Mouse (Mus musculus) adipose tissue, adult 10 weeks (tissue): ENCODE measurements around the gene Gm14180. TPM values are rescaled to one million over a fixed set of nuclear protein-coding genes. Genes with fewer than 3 reads are reported as not detected.

Source experiments
- polyA plus RNA-seq: library from polyadenylated mRNA; stranded (reverse); fragments of 350-450 nt; fragmentation: Illumina TruSeq; extraction: RNeasy Lipid Tissue Mini Kit (QIAGEN cat#74804); gene quantifications from one replicate; pipeline ENCODE4 v1.2.3, GENCODE M21; 2014; ENCODE audit warnings: low read depth, low replicate concordance

The Gm14180 gene
- not detected for polyA plus RNA-seq

DNA sequence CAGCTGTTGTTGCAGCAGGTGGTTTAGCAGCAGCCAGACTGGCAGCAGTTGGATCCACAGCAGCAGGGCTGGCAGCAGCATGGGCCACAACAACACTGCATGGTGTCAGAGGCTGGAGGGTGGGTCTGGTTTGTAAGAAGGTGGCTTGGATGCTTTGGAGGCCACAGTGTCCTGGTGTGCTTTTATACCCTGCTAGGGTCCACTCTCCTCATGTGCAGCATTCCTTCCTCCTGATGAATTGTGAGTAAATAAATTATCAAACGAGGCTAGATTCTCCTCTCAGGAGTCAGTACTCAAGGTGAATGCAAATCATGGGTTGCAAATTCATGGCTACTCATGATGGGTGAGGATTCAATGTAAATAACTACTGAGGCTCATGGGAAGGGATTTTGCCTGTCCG, at the start of gene Gm14180:
Gene Gm14180 (minus strand): TSS at position 101 of the 400 bp plus-strand sequence.

GRCm38 (mm10) chr11:99780604-99781003, 46.5 kb upstream of the Gm14180 start, which contains the start of gene Krtap4-8:
Krtap4-8 (minus strand) TSS chr11:99780704.

DNA sequence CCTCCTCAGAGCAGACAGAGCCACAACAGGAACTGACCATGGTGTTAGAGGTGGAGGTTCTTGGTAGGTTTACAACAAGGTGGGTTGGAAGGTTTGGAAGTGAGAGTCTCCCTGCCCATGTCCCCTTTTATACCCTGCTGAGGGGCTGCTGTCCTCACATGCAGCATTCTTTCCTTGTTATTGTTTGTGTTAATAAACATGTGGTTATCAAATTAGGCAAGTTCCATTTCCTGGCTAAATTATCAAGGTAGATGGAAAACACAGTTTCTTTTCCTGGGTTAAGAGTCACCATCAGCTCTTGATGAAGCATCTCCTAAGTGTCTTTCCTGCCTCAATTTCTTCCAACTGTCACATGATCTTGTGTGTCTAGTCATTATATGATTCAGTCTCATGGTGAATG, 38.7 kb upstream of the Gm14180 start, which contains the start of gene Gm11595:
Gene Gm11595 (minus strand): TSS at position 101 of the 400 bp plus-strand sequence.

GRCm38 (mm10) chr11:99690463-99690862, 43.6 kb downstream of the Gm14180 start, which contains the start of gene Gm14190:
Gm14190 (minus strand) TSS chr11:99690740.

Other genes with a start within 250 kb of the Gm14180 start
- gene Krt23, start 241.2 kb downstream of the Gm14180 start, polyA plus RNA-seq = 62.3 TPM
- not detected for gene Krt39, start 213.0 kb downstream of the Gm14180 start, polyA plus RNA-seq
- gene Krt40, start 191.1 kb downstream of the Gm14180 start, polyA plus RNA-seq = not detected
- gene Krtap3-3, start 183.4 kb downstream of the Gm14180 start, polyA plus RNA-seq = 0.48 TPM
- not detected for gene Krtap3-2, start 177.4 kb downstream of the Gm14180 start, polyA plus RNA-seq
- gene Gm11939, start 174.8 kb downstream of the Gm14180 start, polyA plus RNA-seq = not detected
- not detected for gene Krtap3-1, start 167.7 kb downstream of the Gm14180 start, polyA plus RNA-seq
- not detected for gene Krtap1-5, start 153.3 kb downstream of the Gm14180 start, polyA plus RNA-seq
- gene Krtap1-4, start 150.6 kb downstream of the Gm14180 start, polyA plus RNA-seq = not detected
- not detected for gene Krtap1-3, start 143.0 kb downstream of the Gm14180 start, polyA plus RNA-seq
- gene Krtap9-3, start 136.2 kb downstream of the Gm14180 start, polyA plus RNA-seq = not detected
- not detected for gene Gm11938, start 131.0 kb downstream of the Gm14180 start, polyA plus RNA-seq
- not detected for gene Gm11937, start 124.1 kb downstream of the Gm14180 start, polyA plus RNA-seq
- gene Krtap2-4, start 119.4 kb downstream of the Gm14180 start, polyA plus RNA-seq = not detected
- gene Gm11562, start 113.9 kb downstream of the Gm14180 start, polyA plus RNA-seq = not detected
- gene Krtap4-1, start 106.1 kb downstream of the Gm14180 start, polyA plus RNA-seq = not detected
- gene Krtap4-2, start 99.2 kb downstream of the Gm14180 start, polyA plus RNA-seq = not detected
- not detected for gene Krtap4-7, start 90.2 kb downstream of the Gm14180 start, polyA plus RNA-seq
- not detected for gene Gm11555, start 84.1 kb downstream of the Gm14180 start, polyA plus RNA-seq
- not detected for gene Gm11563, start 75.3 kb downstream of the Gm14180 start, polyA plus RNA-seq
- gene Krtap4-6, start 68.3 kb downstream of the Gm14180 start, polyA plus RNA-seq = not detected
- gene Gm14190, start 43.5 kb downstream of the Gm14180 start, polyA plus RNA-seq = not detected
- not detected for gene Gm11595, start 38.6 kb upstream of the Gm14180 start, polyA plus RNA-seq
- gene Krtap4-8, start 46.4 kb upstream of the Gm14180 start, polyA plus RNA-seq = not detected
- not detected for gene Krtap4-9, start 50.9 kb upstream of the Gm14180 start, polyA plus RNA-seq
- gene Gm11596, start 59.2 kb upstream of the Gm14180 start, polyA plus RNA-seq = not detected
- gene Gm11569, start 64.6 kb upstream of the Gm14180 start, polyA plus RNA-seq = not detected
- not detected for gene Gm11554, start 70.2 kb upstream of the Gm14180 start, polyA plus RNA-seq
- not detected for gene Krtap4-13, start 75.6 kb upstream of the Gm14180 start, polyA plus RNA-seq
- gene Gm11564, start 81.4 kb upstream of the Gm14180 start, polyA plus RNA-seq = not detected
- not detected for gene 2300003K06Rik, start 103.8 kb upstream of the Gm14180 start, polyA plus RNA-seq
- gene Krtap4-16, start 117.3 kb upstream of the Gm14180 start, polyA plus RNA-seq = not detected
- gene Gm11568, start 123.6 kb upstream of the Gm14180 start, polyA plus RNA-seq = not detected
- not detected for gene Gm11559, start 130.2 kb upstream of the Gm14180 start, polyA plus RNA-seq
- gene Krtap9-1, start 139.1 kb upstream of the Gm14180 start, polyA plus RNA-seq = not detected
- not detected for gene Gm11567, start 144.9 kb upstream of the Gm14180 start, polyA plus RNA-seq
- not detected for gene Krtap31-1, start 173.6 kb upstream of the Gm14180 start, polyA plus RNA-seq
- not detected for gene Gm11565, start 180.5 kb upstream of the Gm14180 start, polyA plus RNA-seq
- not detected for gene Krtap31-2, start 202.0 kb upstream of the Gm14180 start, polyA plus RNA-seq
- not detected for gene Krtap9-5, start 214.2 kb upstream of the Gm14180 start, polyA plus RNA-seq
- not detected for gene Krtap29-1, start 244.8 kb upstream of the Gm14180 start, polyA plus RNA-seq